Mouse (Mus musculus) ovary, postnatal 14 days (tissue): ENCODE data around the gene Mdfi.
"Not testable (repeated sequence)": the region's sequence is repeated elsewhere in the genome, so short reads cannot be mapped to it uniquely, and the experiment has no call there.

Experiments used
- DNase-seq: peaks from one replicate; pipeline ENCODE4 v3.0.0; 2022; ENCODE audit warnings: low spot score

Gene Mdfi

DNA sequence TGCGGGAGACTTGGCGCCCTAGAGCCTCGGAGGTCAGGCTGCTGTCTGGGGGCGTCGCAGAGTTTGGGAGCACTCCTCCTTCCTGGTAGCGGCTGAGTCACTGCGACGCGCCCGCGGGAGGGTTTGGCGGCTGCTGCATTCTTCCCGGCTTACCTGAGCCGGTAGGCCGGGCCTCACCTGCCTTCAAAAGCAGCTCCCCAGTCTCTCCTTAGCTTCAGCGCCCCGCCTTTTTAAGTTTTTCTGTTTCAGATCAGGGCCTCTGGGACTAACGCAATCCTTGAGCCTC, at the start of gene Mdfi:
Gene Mdfi, minus strand, starts transcription at position 210 of the 286 bp plus-strand sequence.
- no peak for DNase-seq

DNA sequence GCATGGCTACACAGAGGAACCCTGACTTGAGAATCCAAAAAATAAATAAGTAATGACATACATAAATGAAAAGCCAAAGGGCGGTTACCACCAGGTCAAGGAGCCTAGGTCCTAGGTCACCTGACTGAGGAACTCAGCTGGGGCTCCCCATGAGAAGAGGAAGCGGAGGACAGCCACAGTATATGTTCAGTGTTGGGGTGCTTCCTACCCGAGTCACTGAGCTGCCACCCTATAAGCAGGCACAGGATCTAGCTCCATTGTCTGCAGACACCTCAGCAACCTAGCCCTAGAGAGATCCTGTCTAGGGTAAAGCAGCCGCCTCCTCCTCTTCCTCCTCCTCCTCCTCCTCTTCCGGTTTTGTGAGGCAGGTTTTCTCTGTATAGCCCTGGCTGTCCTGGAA, 48.6 kb upstream of the Mdfi start:
- no peak for DNase-seq

- DNase-seq: no peak
Measured at GRCm38 (mm10) chr17:47881330-47881729, 46.8 kb upstream of the Mdfi start.

DNA sequence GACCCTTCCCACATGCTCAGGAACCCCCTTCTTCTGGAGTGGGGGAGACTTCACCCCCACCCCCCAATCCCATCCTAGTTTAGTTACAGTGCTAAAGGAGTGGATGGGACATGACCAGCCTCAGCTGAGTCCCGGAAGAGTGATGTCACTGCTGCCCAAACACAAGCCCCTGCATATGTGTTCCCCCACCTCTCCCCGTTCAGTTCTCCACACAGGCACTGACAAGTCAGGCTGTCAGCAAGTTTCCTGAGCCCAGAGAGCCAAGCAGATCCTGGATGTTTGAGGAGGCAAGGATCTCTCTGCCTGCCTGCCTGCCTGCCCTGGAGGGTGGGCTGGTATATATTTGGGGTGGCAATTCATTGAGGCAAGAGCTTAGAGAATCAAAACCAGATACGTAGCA, 44.7 kb upstream of the Mdfi start:
- DNase-seq: no peak

DNA sequence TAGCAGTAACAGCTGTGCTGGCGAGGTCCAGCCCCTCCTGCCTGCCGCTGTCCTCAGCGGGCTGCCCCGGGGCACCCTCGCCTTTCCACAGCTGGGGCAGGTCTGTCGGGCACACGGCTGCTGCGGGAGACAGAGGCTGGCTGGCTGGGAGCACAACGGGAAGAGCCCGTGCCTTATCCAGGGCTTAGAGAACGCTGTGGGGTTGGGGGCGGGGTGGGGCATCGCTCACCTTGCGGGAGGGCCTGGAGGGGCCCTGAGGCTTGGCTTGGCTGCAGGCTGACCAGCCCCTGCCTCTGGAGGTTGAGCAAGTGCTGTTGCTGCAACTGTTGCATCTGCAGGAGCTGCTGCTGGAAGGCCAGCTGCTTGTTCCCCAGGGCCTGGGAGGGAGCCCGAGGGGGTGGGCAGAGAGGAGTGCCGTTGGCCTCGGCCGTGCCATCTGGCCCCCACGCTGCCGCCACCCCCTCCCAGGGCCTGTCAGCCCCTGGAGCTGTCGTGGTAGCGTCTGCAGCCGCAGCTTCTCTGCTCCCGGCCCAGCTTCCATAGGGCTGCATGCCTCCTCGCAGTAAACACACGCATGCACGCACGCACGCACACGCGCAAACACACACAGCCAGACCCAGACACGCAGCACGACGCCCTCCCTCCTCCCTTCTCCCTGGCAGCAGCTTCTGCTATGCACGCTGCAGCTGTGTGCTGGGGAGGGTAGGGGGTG, 44.0 kb upstream of the Mdfi start:
- DNase-seq: no peak

DNA sequence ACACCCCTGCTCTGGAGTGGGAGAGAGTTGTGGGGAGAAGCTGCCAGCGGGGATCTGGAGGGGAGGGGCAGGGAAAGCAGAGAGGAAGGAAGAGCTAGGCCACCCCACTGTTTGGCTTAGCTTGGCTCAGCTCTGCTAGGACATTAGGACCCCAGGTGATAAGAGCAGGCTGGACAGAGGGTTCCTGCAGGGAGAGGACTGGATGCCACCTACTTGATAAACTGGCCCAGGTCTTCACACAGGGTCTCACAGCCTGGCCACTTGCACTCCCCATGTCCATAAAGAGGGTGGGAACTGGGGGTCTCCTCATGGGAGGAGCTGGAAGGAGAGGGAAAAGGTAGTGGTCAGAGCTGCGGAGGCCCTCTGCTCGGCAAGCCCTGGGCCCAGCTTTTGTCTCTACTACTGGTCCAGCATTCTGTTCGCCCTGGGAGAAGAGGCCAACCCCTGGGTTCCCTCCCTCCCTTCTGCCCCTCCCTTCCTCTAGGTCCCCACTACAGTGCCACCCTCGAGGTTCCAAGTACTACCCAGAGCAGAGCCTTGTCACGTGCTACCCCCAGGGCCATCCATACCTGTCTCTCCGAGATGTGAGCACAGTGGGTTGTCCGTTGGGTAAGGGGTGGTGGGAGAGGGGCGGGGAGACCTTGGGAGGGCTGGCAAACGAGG, 43.4 kb upstream of the Mdfi start:
- DNase-seq: no peak

DNA sequence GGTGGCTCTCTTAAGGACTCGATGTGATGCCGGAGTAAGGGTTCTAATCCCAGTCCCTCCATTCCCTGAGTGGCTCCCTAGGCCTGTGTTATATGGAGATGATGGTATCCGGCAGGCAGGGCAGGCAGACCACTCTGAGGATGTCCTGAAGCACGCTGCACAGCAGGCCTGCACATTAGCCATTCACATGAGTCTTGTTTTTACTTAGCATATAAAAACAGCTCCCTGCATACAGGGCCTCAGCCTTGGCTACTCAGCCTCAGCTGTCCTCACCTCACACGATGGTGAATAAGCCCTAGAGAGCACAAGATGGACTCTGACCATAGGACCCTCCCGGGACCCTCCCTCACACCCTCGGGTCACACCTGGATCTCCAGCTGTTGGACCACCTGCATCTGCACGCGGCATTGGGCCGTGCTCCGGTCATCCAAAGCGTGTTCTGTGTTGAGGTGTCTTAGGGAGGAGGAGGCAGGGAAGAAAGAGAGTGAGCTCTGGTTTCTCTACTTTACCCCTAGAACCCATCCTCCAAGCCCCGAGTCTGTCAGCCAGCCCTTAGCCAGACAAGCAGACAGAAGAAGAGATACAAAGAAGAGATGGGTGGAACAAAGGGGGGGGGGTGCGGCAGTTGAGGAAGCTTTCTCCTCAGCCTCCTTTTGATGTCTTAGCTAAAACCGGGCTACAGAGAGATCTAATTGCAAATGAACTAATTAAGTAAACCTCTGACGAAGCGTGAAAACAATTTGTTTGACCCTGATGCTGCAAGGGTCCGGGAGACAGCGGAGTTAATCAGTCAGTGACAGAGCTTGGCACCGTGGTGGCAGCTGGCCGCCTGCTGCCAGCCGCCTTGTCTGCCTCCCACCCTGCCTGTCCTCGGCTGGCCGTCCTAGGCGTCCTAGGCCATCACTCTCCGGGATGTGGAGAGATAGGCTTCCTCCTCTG, 42.6 kb upstream of the Mdfi start:
- DNase-seq: no peak

DNA sequence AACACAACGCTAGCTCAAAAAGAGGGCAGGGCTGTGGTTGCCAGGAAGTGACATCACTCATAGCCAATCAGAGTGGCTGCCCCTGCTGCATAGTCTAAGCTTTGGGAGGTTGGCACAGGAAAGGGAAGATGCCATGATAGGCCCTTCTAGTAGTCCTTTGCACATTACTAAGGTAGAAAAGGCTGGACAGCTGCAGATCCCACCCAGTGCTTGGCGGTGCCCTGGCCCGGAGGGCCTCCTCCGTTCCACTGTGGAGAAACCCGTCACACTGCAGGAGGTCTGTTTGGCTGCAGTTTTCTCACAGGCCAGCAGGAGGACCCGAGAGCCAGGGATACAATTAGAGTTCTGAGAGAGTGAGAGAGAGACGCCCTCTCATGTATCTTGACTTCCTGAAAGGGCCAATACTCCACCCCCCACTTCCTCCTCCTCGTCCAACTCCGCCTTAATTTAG, 38.9 kb upstream of the Mdfi start:
- DNase-seq: peak; percentile 78

DNA sequence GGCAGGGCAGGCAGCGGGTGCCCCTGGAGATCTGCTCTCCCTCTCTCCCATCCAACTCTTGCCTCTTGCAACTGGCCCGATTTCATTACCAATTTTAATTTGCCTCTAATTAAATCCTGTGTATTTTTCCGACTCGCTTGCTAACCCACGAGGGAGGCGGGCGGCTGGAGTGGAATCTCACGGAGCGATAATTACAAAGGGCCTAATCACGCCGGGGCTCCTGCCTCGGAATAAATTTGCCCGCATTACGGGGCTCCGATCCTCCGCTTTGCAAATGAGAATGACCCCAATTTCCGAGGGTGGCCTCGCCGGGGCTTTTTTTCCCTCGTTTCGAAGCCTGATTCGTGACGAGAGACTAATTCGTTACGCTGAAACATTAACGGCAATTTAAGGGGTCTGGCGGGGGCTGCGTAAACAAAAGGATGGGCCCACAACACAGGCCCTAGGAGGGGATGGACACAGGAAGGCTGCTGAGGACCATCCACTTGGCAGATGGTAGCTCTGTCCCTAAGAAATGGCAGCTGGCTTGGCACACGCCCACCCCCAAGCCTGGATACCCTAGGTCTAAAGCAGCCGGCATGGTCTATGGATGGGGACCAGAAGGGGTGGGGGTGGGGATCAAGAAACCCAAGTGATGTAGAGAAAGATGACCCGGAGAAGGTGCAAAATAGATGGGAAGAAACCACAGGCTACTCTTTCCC, 38.0 kb upstream of the Mdfi start:
- no peak for DNase-seq

GRCm38 (mm10) chr17:47869874-47870273, 35.4 kb upstream of the Mdfi start:
- no peak for DNase-seq

- DNase-seq: no peak
Measured at GRCm38 (mm10) chr17:47866037-47866436, 31.5 kb upstream of the Mdfi start.

DNA sequence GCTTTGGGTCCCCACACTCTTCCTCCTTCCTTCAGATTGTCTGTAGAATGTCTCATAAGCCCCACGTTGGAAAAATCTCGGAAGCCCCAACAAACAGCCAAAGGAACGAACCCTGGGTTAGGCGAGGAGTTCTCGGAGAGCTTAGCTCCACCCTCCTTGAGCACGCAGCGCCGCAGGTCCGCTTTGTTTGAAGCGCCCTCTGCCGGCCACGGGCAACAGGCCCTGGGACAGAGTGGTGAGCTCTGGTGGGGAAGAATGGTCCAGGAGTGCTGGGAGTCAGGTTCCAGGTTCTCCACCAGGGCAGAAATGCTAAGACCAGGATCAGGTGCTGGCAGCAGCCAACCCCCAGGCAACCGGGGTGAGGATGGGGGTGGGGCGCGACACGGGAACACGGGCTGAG, 30.0 kb upstream of the Mdfi start:
- DNase-seq: peak; percentile 89

- DNase-seq: no peak
Measured at GRCm38 (mm10) chr17:47863437-47863836, 28.9 kb upstream of the Mdfi start.

- no peak for DNase-seq
Measured at GRCm38 (mm10) chr17:47863023-47863422, 28.5 kb upstream of the Mdfi start.

DNA sequence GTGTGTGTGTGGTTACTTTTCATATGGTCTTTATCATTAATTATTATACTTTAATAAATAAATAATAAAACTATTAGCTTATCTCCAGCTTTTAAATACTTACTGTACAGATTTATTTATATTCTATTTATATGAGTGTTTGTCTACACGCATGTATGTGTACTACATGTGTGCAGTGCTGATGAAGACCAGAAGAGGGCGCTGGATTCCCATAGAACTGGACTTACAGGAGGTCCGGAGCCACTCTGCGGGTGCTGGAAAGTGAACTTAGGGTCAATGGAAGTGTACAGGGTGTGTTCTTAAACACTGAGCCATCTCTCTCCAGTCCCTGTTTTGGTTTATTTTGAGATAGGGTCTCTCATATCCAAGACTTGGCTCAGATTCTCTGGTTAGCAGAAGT, 21.1 kb upstream of the Mdfi start:
- DNase-seq: no peak

GRCm38 (mm10) chr17:47854908-47855307, 20.4 kb upstream of the Mdfi start:
- DNase-seq: no peak

GRCm38 (mm10) chr17:47853760-47854159, 19.3 kb upstream of the Mdfi start:
- DNase-seq: no peak

DNA sequence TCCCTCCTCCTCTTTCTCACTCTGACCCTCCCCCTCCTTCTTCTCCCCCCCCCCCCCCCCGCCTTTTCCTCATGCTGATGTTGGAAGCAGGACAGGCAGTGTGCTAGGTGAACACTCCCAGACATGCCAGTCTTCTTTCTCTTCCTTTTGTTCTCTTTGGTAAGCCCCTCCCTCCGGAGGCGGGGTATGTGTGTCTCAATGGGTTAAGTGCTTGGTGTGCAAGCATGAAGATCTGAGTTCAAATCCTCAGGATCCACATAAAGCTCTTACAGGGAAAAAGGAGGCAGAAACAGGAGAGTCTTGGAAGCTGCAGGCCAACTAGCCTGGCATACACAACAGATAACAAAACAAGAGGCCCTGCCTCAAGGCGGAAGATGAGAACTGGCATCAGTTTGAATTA, 18.8 kb upstream of the Mdfi start:
- no peak for DNase-seq

- DNase-seq: not testable (repeated sequence)
Measured at GRCm38 (mm10) chr17:47851798-47852360, 17.4 kb upstream of the Mdfi start.

GRCm38 (mm10) chr17:47850639-47851314, 16.3 kb upstream of the Mdfi start:
- no peak for DNase-seq

GRCm38 (mm10) chr17:47850035-47850434, 15.5 kb upstream of the Mdfi start:
- DNase-seq: no peak
